Mouse (Mus musculus): ENCODE results near the gene Adm.

- TF ChIP-seq CTCF (IDR thresholded peaks at IDR 0.05; ENCODE audit: control insufficient read depth, insufficient read depth, low read length) (no peak), POLR2A (IDR thresholded peaks at IDR 0.05; ENCODE audit: borderline replicate concordance, control insufficient read depth, low read depth, low read length) (no peak)
These were observed 22.0 kb upstream of the Adm start for GRCm38 (mm10) chr7:110605476-110605875.
